In genomic region chr6:88242604-88243003, GRCm38 (mm10) we compare ENCODE assay signal across 9 mouse cellular contexts. TPM values are rescaled to one million over a fixed set of nuclear protein-coding genes. Genes with fewer than 3 reads are reported as not detected.
A peak's percentile ranks its signal among the peaks of the same experiment; 100 is the strongest.
DNase-seq lines count a peak whose midpoint lies in the region; ATAC-seq and TF ChIP-seq lines count a peak whose summit lies in the region.
"Had no signal": no experiment of that assay in that cellular context is flagged by ENCODE, and none has a peak within 500 bp of the region (broad histone marks: within the 10 kb centered on the region; RNA-seq: fewer than 3 reads in every experiment).

No protein-coding gene starts in this region.

- DNase-seq in neural tube, embryonic 10.5 days (ENCODE audit: extremely low spot score, low spot score), result peak; percentile 72
- DNase-seq in gastrocnemius, postnatal 14 days, result peak; percentile 61
- DNase-seq in limb, embryonic 14.5 days (ENCODE audit: low spot score), result peak; percentile 38

- H3K4me3 ChIP-seq in neural tube, embryonic 15.5 days (replicated peaks), result no peak overlapping the region
- no peak overlapping the region for H3K4me3 ChIP-seq in cortical plate, adult 2 months (ENCODE audit: insufficient read depth, low read length)
- no peak overlapping the region for H3K4me3 ChIP-seq in hindbrain, embryonic 16.5 days (ENCODE audit: low read length)
- no peak overlapping the region for H3K4me3 ChIP-seq in limb, embryonic 14.5 days (replicated peaks; ENCODE audit: low read length)
- no peak overlapping the region for H3K4me3 ChIP-seq in midbrain, embryonic 13.5 days (replicated peaks)
- no peak overlapping the region for H3K4me3 ChIP-seq in testis, adult 2 months (ENCODE audit: control insufficient read depth, low read depth, low read length)

- H3K4me2 ChIP-seq in neural tube, embryonic 15.5 days, result no peak overlapping the region; the same call in 1 of the 2 replicates
- H3K4me2 ChIP-seq in hindbrain, embryonic 16.5 days (ENCODE audit: low read length), result no peak overlapping the region
- 0 out of 2 replicates have a peak overlapping the region, but pooled peaks have one; percentile 11 for H3K4me2 ChIP-seq in limb, embryonic 14.5 days (replicated peaks; ENCODE audit: low read depth, low read length, severe bottlenecking)
- 0 out of 2 replicates have a peak overlapping the region, but pooled peaks have one; percentile 1 for H3K4me2 ChIP-seq in midbrain, embryonic 13.5 days (replicated peaks)

- H3K9ac ChIP-seq in neural tube, embryonic 15.5 days (replicated peaks), result no peak overlapping the region
- H3K9ac ChIP-seq in hindbrain, embryonic 16.5 days (ENCODE audit: low read depth, low read length), result no peak overlapping the region
- H3K9ac ChIP-seq in limb, embryonic 14.5 days (ENCODE audit: low read depth, low read length, severe bottlenecking), result no peak overlapping the region
- H3K9ac ChIP-seq in midbrain, embryonic 13.5 days (replicated peaks), result no peak overlapping the region

- 2% methylated on average over 15 of the region's 15 CpGs for WGBS in neural tube, embryonic 15.5 days
- WGBS in hindbrain, embryonic 16.5 days, result 3% methylated on average over 15 of the region's 15 CpGs
- 3% methylated on average over 15 of the region's 15 CpGs for WGBS in limb, embryonic 14.5 days
- under 1% methylated on average over 15 of the region's 15 CpGs for WGBS in midbrain, embryonic 13.5 days

- no peaks in the 10 kb centered on the region for H3K4me1 ChIP-seq in neural tube, embryonic 15.5 days
- H3K4me1 ChIP-seq in cortical plate, adult 2 months (ENCODE audit: control insufficient read depth, insufficient read depth, low read length), result no peaks in the 10 kb centered on the region
- no peaks in the 10 kb centered on the region; the same call in 1 of the 2 replicates for H3K4me1 ChIP-seq in hindbrain, embryonic 16.5 days (ENCODE audit: control insufficient read depth, insufficient read depth, low read depth, low read length)
- H3K4me1 ChIP-seq in limb, embryonic 14.5 days (ENCODE audit: control insufficient read depth, insufficient read depth, low read length), result no peaks in the 10 kb centered on the region; the same call in 1 of the 2 replicates
- 0 out of 2 replicates have a peak, but pooled peaks cover 4% of the 10 kb centered on the region for H3K4me1 ChIP-seq in midbrain, embryonic 13.5 days (replicated peaks)
- H3K4me1 ChIP-seq in testis, adult 2 months (ENCODE audit: control insufficient read depth, insufficient read depth, low read length), result no peaks in the 10 kb centered on the region; the same call in 1 of the 2 replicates

- peak; percentile 44 for TF ChIP-seq CTCF in cortical plate, adult 2 months (IDR thresholded peaks at IDR 0.05; ENCODE audit: extremely low read depth, insufficient read depth, low read length)
- peak; percentile 54; the same call in 1 of the 2 replicates for TF ChIP-seq CTCF in testis, adult 2 months (IDR thresholded peaks at IDR 0.05; ENCODE audit: control insufficient read depth, insufficient read depth, insufficient replicate concordance, low read depth, low read length)

- H3K27me3 ChIP-seq in neural tube, embryonic 15.5 days (replicated peaks), result peaks cover 33% of the 10 kb centered on the region
- peaks cover 6% of the 10 kb centered on the region; the same call in 1 of the 2 replicates for H3K27me3 ChIP-seq in hindbrain, embryonic 16.5 days (replicated peaks; ENCODE audit: control insufficient read depth, insufficient read depth, low read length)
- H3K27me3 ChIP-seq in limb, embryonic 14.5 days (ENCODE audit: control insufficient read depth, insufficient read depth, low read length), result no peaks in the 10 kb centered on the region
- H3K27me3 ChIP-seq in midbrain, embryonic 13.5 days, result peaks cover 47% of the 10 kb centered on the region
- no peaks in the 10 kb centered on the region for H3K27me3 ChIP-seq in testis, adult 2 months (ENCODE audit: control insufficient read depth, insufficient read depth, low read length)
- H3K27me3 ChIP-seq: Patski had no signal

- no peaks in the 10 kb centered on the region for H3K9me3 ChIP-seq in neural tube, embryonic 15.5 days (replicated peaks)
- H3K9me3 ChIP-seq in hindbrain, embryonic 16.5 days (ENCODE audit: control insufficient read depth, low read length), result no peaks in the 10 kb centered on the region
- H3K9me3 ChIP-seq in limb, embryonic 14.5 days (ENCODE audit: control insufficient read depth, low read length), result no peaks in the 10 kb centered on the region
- H3K9me3 ChIP-seq in midbrain, embryonic 13.5 days, result no peaks in the 10 kb centered on the region

- H3K27ac ChIP-seq in neural tube, embryonic 15.5 days (replicated peaks), result no peak overlapping the region
- no peak overlapping the region for H3K27ac ChIP-seq in cortical plate, adult 2 months (ENCODE audit: insufficient read depth, low read length)
- H3K27ac ChIP-seq in hindbrain, embryonic 16.5 days (ENCODE audit: low read depth, low read length), result no peak overlapping the region
- no peak overlapping the region for H3K27ac ChIP-seq in limb, embryonic 14.5 days (replicated peaks; ENCODE audit: low read depth, low read length)
- no peak overlapping the region for H3K27ac ChIP-seq in midbrain, embryonic 13.5 days
- no peak overlapping the region for H3K27ac ChIP-seq in testis, adult 2 months (ENCODE audit: control insufficient read depth, insufficient read depth, low read depth, low read length)

- no peak for TF ChIP-seq POLR2A in cortical plate, adult 2 months (IDR thresholded peaks at IDR 0.05; ENCODE audit: extremely low read depth, insufficient read depth, low read length)
- TF ChIP-seq POLR2A in limb, embryonic 14.5 days (IDR thresholded peaks at IDR 0.05; ENCODE audit: borderline replicate concordance, extremely low read depth, insufficient read depth, insufficient read length), result no peak
- TF ChIP-seq POLR2A in testis, adult 2 months (IDR thresholded peaks at IDR 0.05; ENCODE audit: control insufficient read depth, low read depth, low read length), result no peak

- no peaks in the 10 kb centered on the region for H3K36me3 ChIP-seq in neural tube, embryonic 15.5 days
- no peaks in the 10 kb centered on the region for H3K36me3 ChIP-seq in hindbrain, embryonic 16.5 days (ENCODE audit: control insufficient read depth, insufficient read depth, low read length)
- H3K36me3 ChIP-seq in limb, embryonic 14.5 days (ENCODE audit: control insufficient read depth, insufficient read depth, low read length), result no peaks in the 10 kb centered on the region
- H3K36me3 ChIP-seq in midbrain, embryonic 13.5 days, result no peaks in the 10 kb centered on the region
- no peaks in the 10 kb centered on the region for H3K36me3 ChIP-seq in testis, adult 2 months (ENCODE audit: control insufficient read depth, insufficient read depth, low read length)

- no peak; the same call in 1 of the 2 replicates for ATAC-seq in neural tube, embryonic 15.5 days (ENCODE audit: low FRiP score)
- ATAC-seq in hindbrain, embryonic 16.5 days, result peak; percentile 77; the same call in 1 of the 2 replicates
- ATAC-seq in limb, embryonic 14.5 days (ENCODE audit: low FRiP score, low read depth), result peak; percentile 64; the same call in 1 of the 2 replicates
- ATAC-seq in midbrain, embryonic 13.5 days, result peak; percentile 71
- ATAC-seq: Patski had no signal

- intact Hi-C loops in gastrocnemius, postnatal 14 days (cut with DNase I; ENCODE audit: low total_unique reads), result loop anchor here (5.0 kb wide), 3 partner anchors 40 to 120 kb away; no protein-coding TSS in a partner anchor

RNA-seq across cellular contexts. Expression of gene Dnajb8, which starts 20.5 kb away (rescaled TPM):
- not detected in 2 replicates for polyA plus RNA-seq in neural tube, embryonic 15.5 days (2015; fragmentation: Nextera tagmentation; extraction: Ambion mirVana)
- not detected in 2 replicates for polyA plus RNA-seq in cortical plate, adult 2 months (2012; rRNA removed)
- total RNA-seq in gastrocnemius, postnatal 14 days (2021), result not detected
- not detected in 2 replicates for polyA plus RNA-seq in hindbrain, embryonic 16.5 days (2015; fragmentation: Nextera tagmentation; extraction: Ambion mirVana)
- not detected in 2 replicates for polyA plus RNA-seq in limb, embryonic 14.5 days (2012; rRNA removed)
- not detected in 2 replicates for polyA plus RNA-seq in limb, embryonic 14.5 days (2014; fragmentation: Nextera tagmentation; extraction: Ambion mirVana)
- polyA plus RNA-seq in midbrain, embryonic 13.5 days (2015; fragmentation: Nextera tagmentation; extraction: Ambion mirVana), result not detected in 2 replicates
- 720 and 738 TPM in 2 replicates for polyA plus RNA-seq in testis, adult 2 months (2012; rRNA removed)
- polyA plus RNA-seq: Patski had no signal

RNA-seq across cellular contexts. Expression of gene Gata2, which starts 48.9 kb away (rescaled TPM):
- polyA plus RNA-seq in neural tube, embryonic 15.5 days (2015; fragmentation: Nextera tagmentation; extraction: Ambion mirVana), result 7.2 and 14.3 TPM in 2 replicates
- 5.8 and 6.1 TPM in 2 replicates for polyA plus RNA-seq in cortical plate, adult 2 months (2012; rRNA removed)
- total RNA-seq in gastrocnemius, postnatal 14 days (2021), result 1 to 10 TPM; 5.4 to 7.4 TPM
- 14.1 and 18.0 TPM in 2 replicates for polyA plus RNA-seq in hindbrain, embryonic 16.5 days (2015; fragmentation: Nextera tagmentation; extraction: Ambion mirVana)
- 15.7 and 18.4 TPM in 2 replicates for polyA plus RNA-seq in limb, embryonic 14.5 days (2012; rRNA removed)
- 18.1 and 19.3 TPM in 2 replicates for polyA plus RNA-seq in limb, embryonic 14.5 days (2014; fragmentation: Nextera tagmentation; extraction: Ambion mirVana)
- polyA plus RNA-seq in midbrain, embryonic 13.5 days (2015; fragmentation: Nextera tagmentation; extraction: Ambion mirVana), result 25.7 and 38.1 TPM in 2 replicates
- 44.7 and 54.1 TPM in 2 replicates for polyA plus RNA-seq in testis, adult 2 months (2012; rRNA removed)

Comparison
In these comparisons a context has a peak if more than half of its experiments do, and no peak if none do; other contexts are left out.
1. H3K4me2 ChIP-seq: peak in limb, embryonic 14.5 days (single experiment) and midbrain, embryonic 13.5 days (single experiment); none in neural tube, embryonic 15.5 days (single experiment) and hindbrain, embryonic 16.5 days (single experiment).
2. RNA of gene Dnajb8, which starts 20.5 kb away (polyA plus RNA-seq): 720 to 738 TPM in testis, adult 2 months; not detected in midbrain, embryonic 13.5 days, not detected in hindbrain, embryonic 16.5 days, not detected in neural tube, embryonic 15.5 days, not detected in cortical plate, adult 2 months and not detected in limb, embryonic 14.5 days; every median in the first group is over 100 times any median in the second.
3. Peak in every context shown above with its lines, with median percentiles within 50 percentile points of each other: DNase-seq.